Mouse (Mus musculus) hindbrain, postnatal 0 days (tissue): Measurements from ENCODE around the gene Tenm3. TPM values are rescaled to one million over a fixed set of nuclear protein-coding genes. Genes with fewer than 3 reads are reported as not detected.

Experiments used
- ATAC-seq: fragments of 200-750 bp; cut with Nextera tagmentation; 2 replicates; pipeline ENCODE4 v1.8.0; 2017; ENCODE audit warnings: mild to moderate bottlenecking, moderate TSS enrichment, moderate library complexity
- DNase-seq: peaks from one replicate; pipeline ENCODE4 v3.0.0-alpha.2; 2015; ENCODE audit warnings: low spot score
- H3K27ac ChIP-seq: fragments of 300-500 bp; sonication (generic); 2 replicates; pipeline ENCODE4 v1.5.1; 2014; ENCODE audit warnings: mild to moderate bottlenecking
- H3K27me3 ChIP-seq: fragments of 300-500 bp; sonication (generic); 2 replicates; pipeline ENCODE4 v1.6.1; 2014; ENCODE audit warnings: low read length, mixed read lengths; ENCODE audit not compliant: insufficient read depth
- H3K36me3 ChIP-seq: fragments of 300-500 bp; sonication (generic); 2 replicates; pipeline ENCODE4 v1.6.1; 2014; ENCODE audit warnings: low read length, mixed read lengths; ENCODE audit not compliant: insufficient read depth
- H3K4me1 ChIP-seq: fragments of 300-500 bp; sonication (generic); 2 replicates; pipeline ENCODE4 v1.6.1; 2014; ENCODE audit warnings: antibody characterized with exemption, low read length, mixed read lengths; ENCODE audit not compliant: insufficient read depth
- H3K4me2 ChIP-seq: fragments of 300-500 bp; sonication (generic); 2 replicates; pipeline ENCODE4 v1.6.1; 2014; ENCODE audit warnings: low read depth, mild to moderate bottlenecking, low read length, moderate library complexity, mixed read lengths
- H3K4me3 ChIP-seq: fragments of 300-500 bp; sonication (generic); 2 replicates; pipeline ENCODE4 v1.5.1; 2014; ENCODE audit warnings: low read length
- H3K9ac ChIP-seq: fragments of 300-500 bp; sonication (generic); replicated peaks from 2 replicates; pipeline ENCODE4 v1.6.1; 2014; ENCODE audit warnings: mild to moderate bottlenecking, low read length, moderate library complexity, mixed read lengths
- H3K9me3 ChIP-seq: fragments of 300-500 bp; sonication (generic); 2 replicates; pipeline ENCODE4 v1.6.1; 2016; ENCODE audit warnings: low read length, mixed read lengths
- CTCF ChIP-seq: IDR thresholded peaks from 2 replicates; pipeline ENCODE4 v1.5.1; 2016; ENCODE audit warnings: antibody characterized with exemption, control low read depth, low read depth
- WGBS: fragments of 180-500 bp; shearing (Covaris S2); extraction: QIAGEN DNeasy Blood & Tissue Kit; methylation state at CpG from one replicate; pipeline ENCODE4 v1.1.7; 2014; 5-methylcytosine and 5-hydroxymethylcytosine counted together
- polyA plus RNA-seq: library from polyadenylated mRNA; unstranded; fragments of >200 nt; fragmentation: Nextera tagmentation; extraction: Ambion mirVana; gene quantifications from 2 replicates; pipeline ENCODE4 v1.2.1, GENCODE M21; 2015
- total RNA-seq: library from RNA; depleted of rRNA; stranded (reverse); fragments of >200 nt; gene quantifications from 2 replicates; pipeline ENCODE4 v1.2.3, GENCODE M21; 2014

Gene Tenm3
- total and polyA plus RNA-seq, 2 experiments from 2014 or later, result 21.3 to 151 TPM

- TF ChIP-seq CTCF, result no peak
- Histone ChIP-seq H3K4me2 (no peak overlapping the region), H3K9me3 (no peaks in the 10 kb centered on the region), H3K27me3 (no peaks in the 10 kb centered on the region), H3K27ac (no peak overlapping the region), H3K9ac (no peak overlapping the region), H3K4me3 (no peak overlapping the region), H3K36me3 (no peaks in the 10 kb centered on the region), H3K4me1 (no peaks in the 10 kb centered on the region)
- ATAC-seq, result no peak
- DNase-seq, result no peak
- 67% methylated on average over 17 of the region's 17 CpGs for WGBS
Measured at GRCm38 (mm10) chr8:48542141-48542540, 301.6 kb downstream of the Tenm3 start.

DNA sequence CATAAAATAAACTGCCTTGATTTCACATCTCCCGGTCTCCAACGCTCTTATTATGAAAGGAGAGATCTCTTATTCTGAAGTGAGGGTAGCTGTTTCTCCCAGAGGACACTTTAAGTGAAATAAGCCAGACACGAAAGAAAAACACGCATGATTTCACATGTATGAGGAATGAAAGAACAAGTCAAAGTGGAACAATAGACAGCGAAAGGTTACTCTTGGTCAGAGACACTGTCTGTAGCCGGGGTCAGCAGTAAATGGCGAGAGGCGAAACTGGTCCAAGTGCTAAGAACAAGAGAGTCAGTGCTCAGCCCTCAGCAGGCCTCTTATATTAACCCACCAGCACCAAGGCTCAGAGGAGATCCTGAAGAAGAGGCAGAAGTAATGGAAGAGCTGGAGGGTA lies 302.9 kb downstream of the Tenm3 start:
- Histone ChIP-seq H3K27ac (no peak overlapping the region), H3K9me3 (no peaks in the 10 kb centered on the region), H3K36me3 (no peaks in the 10 kb centered on the region), H3K9ac (no peak overlapping the region), H3K4me1 (no peaks in the 10 kb centered on the region), H3K4me3 (no peak overlapping the region), H3K27me3 (no peaks in the 10 kb centered on the region), H3K4me2 (0 out of 2 replicates have a peak overlapping the region, but pooled peaks have one; percentile 13)
- 36% methylated on average over 8 of the region's 8 CpGs for WGBS
- no peak for TF ChIP-seq CTCF
- DNase-seq (peak; percentile 45), ATAC-seq (peak; percentile 79)

- TF ChIP-seq CTCF, result no peak
- no peaks in the 10 kb centered on the region for H3K27me3 ChIP-seq
- no peak overlapping the region for H3K27ac ChIP-seq
- DNase-seq (no peak), ATAC-seq (no peak)
- no peaks in the 10 kb centered on the region for H3K36me3 ChIP-seq
- no peaks in the 10 kb centered on the region for H3K9me3 ChIP-seq
- no peak overlapping the region for H3K4me2 ChIP-seq
- 95% methylated on average over 3 of the region's 3 CpGs for WGBS
- H3K9ac ChIP-seq, result no peak overlapping the region
- no peaks in the 10 kb centered on the region for H3K4me1 ChIP-seq
- no peak overlapping the region for H3K4me3 ChIP-seq
Measured at GRCm38 (mm10) chr8:48535833-48536232, 307.9 kb downstream of the Tenm3 start.

DNA sequence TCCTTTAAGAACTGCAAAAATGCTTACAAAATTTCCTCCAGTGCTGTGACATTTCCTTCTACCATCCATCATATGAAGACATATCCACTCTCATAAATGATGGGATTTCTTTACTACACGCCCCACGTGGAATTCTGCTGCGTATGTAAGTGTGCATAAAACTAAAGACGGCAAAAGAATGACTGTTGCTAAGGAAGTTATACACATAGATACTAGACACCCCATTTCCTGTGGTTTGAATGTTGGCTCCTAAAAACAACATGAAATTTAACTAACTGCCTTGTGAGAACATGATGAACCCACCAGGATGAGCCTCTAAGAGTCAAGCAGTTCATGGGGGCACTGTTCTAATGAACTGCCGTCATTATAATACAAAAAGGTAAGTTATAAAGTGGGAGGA lies 312.0 kb downstream of the Tenm3 start:
- H3K9ac ChIP-seq, result no peak overlapping the region
- no peak for ATAC-seq
- H3K27ac ChIP-seq, result no peak overlapping the region
- no peak for TF ChIP-seq CTCF
- no peaks in the 10 kb centered on the region for H3K27me3 ChIP-seq
- H3K36me3 ChIP-seq, result no peaks in the 10 kb centered on the region
- H3K4me1 ChIP-seq, result no peaks in the 10 kb centered on the region
- H3K4me2 ChIP-seq, result no peak overlapping the region
- 89% methylated on average over 5 of the region's 5 CpGs for WGBS
- DNase-seq, result no peak
- no peaks in the 10 kb centered on the region for H3K9me3 ChIP-seq
- H3K4me3 ChIP-seq, result no peak overlapping the region

- no peak overlapping the region for H3K4me2 ChIP-seq
- DNase-seq, result no peak
- WGBS, result 91% methylated on average over 11 of the region's 11 CpGs
- H3K27me3 ChIP-seq, result no peaks in the 10 kb centered on the region
- no peak for ATAC-seq
- H3K9me3 ChIP-seq, result no peaks in the 10 kb centered on the region
- no peak overlapping the region for H3K4me3 ChIP-seq
- H3K27ac ChIP-seq, result no peak overlapping the region
- no peak overlapping the region for H3K9ac ChIP-seq
- H3K4me1 ChIP-seq, result no peaks in the 10 kb centered on the region
- no peak for TF ChIP-seq CTCF
- no peaks in the 10 kb centered on the region for H3K36me3 ChIP-seq
Measured at GRCm38 (mm10) chr8:48530916-48531570, 312.7 kb downstream of the Tenm3 start.

GRCm38 (mm10) chr8:48527418-48527817 lies 316.3 kb downstream of the Tenm3 start:
- Histone ChIP-seq H3K9me3 (no peaks in the 10 kb centered on the region), H3K9ac (no peak overlapping the region), H3K27ac (no peak overlapping the region), H3K27me3 (no peaks in the 10 kb centered on the region), H3K4me1 (no peaks in the 10 kb centered on the region), H3K4me3 (no peak overlapping the region), H3K4me2 (no peak overlapping the region), H3K36me3 (no peaks in the 10 kb centered on the region)
- WGBS, result 18% methylated on average over 6 of the region's 6 CpGs
- peak; percentile 57 for TF ChIP-seq CTCF
- peak; percentile 86 for DNase-seq
- no peak for ATAC-seq

GRCm38 (mm10) chr8:48522536-48523123 lies 321.1 kb downstream of the Tenm3 start:
- no peak overlapping the region for H3K27ac ChIP-seq
- H3K36me3 ChIP-seq, result no peaks in the 10 kb centered on the region
- no peaks in the 10 kb centered on the region for H3K27me3 ChIP-seq
- H3K4me1 ChIP-seq, result no peaks in the 10 kb centered on the region
- no peak overlapping the region for H3K4me3 ChIP-seq
- 98% methylated on average over 4 of the region's 4 CpGs for WGBS
- DNase-seq (no peak), ATAC-seq (no peak)
- no peak overlapping the region for H3K4me2 ChIP-seq
- no peaks in the 10 kb centered on the region for H3K9me3 ChIP-seq
- no peak overlapping the region for H3K9ac ChIP-seq
- TF ChIP-seq CTCF, result no peak
